Mouse (Mus musculus) brain, embryonic 18.5 days (tissue): ENCODE measurements around the gene Herpud2.

Experiments
- DNase-seq: peaks from one replicate; pipeline ENCODE4 v3.0.0-alpha.2; 2012; ENCODE audit warnings: low read depth, low spot score

The Herpud2 gene

DNA sequence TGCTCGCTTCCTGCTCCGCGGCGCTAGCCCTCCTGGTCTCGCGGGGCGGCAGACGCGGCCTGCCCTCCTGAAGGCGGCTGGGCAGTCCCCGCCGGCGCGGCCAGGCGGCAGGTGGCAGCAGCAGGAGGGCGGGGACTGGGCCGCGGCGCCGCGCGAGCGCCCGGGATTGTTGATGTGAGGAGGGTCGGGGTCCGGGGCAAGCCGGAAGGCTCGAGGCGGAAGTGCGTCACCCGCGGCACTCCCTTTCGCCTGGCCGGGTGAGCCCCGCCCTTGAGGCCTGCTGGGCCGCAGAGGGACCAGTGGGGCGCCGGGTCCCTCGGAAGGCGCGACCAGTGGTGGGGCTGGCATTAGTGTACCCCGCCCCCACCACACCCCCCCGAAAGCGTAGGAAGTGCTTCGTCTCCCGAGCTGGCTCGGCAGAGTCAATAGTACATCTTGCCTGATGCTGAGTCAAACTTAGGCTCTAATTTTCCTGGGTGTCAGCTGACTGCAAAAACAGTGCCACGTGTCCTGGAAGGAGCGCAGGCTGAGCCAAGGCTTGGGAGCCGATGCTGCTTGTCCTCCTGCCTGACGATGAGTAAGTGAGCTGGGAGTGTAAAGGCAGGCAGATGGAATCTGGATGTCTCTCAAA, at the start of gene Herpud2:
Herpud2 (minus strand) TSS at position 210 of the 631 bp plus-strand sequence.
- DNase-seq, result peak; percentile 81

DNA sequence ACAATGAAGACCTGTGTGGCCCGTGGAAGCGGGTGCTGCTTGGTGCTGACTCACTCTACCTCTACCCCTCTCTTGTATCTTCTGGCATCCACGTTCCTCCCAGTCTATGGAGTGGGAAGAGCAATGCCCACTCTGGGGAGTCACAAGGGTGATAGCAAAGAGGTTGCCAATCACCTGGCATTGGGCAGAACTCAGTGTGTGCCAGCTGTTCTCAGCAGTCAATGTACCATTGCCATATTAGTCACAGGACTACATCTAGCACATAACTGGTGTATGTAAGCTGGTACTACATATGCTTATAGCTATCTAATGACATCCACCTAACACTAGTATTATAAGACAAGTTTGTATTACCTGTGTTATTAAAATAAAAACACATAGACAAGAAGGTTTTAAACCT, 49.4 kb upstream of the Herpud2 start:
- DNase-seq, result no peak

DNA sequence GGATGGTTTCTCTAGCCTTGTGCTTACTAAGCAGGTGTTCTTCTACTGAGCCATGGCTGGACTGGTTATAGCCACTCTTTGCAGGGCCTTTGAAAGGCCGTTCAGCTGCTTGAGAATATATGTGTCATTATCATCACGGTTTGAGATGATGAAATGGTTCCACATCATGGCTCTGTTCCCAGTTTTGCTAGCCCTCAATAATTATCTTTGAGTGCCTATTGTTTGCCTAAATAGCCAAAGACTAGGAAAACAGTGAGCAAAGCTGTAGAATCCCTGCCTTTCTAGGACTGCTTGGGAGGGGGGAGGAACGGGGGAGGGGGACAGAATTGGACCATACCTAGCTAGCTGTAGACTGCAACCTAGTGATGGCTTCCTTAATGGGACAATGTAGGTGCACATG, 48.5 kb upstream of the Herpud2 start:
- DNase-seq, result no peak

DNA sequence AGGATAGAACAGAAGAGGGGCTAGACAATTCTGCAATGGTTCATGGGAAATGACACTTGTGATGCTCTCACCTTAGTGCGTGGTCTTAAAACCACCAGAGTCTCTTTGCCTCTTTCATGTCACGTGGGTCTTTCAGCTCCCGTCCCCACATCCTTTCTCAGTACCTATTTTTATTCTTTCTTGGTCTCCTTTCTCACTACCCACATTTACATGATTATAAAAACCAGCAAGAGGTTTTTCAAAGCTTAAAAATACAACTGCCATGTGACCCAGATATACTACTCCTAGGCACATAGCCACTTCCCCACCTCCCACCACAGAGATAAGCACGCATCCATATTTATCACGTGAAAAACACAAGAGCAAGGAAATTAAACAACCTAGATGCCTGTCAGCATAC, 45.1 kb upstream of the Herpud2 start:
- no peak for DNase-seq

DNA sequence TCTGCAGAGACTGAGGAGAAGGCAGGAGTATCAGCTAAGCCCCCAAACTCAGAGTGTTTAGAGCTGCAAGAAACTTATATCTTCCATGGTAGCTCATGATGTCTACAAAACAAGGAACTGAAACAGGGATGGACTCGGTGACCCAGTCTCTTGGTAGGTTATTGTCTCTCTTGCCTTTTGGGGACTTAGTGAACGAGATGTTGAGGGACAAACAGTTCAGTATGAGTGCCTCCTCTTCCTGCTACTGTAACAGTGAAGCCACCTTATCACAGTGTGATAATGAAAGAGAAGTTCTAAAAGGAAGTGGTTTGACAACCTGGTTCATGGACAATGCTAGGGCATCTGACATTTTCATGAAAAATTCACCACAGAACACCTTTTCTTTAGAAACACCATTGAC, 40.0 kb upstream of the Herpud2 start:
- DNase-seq, result no peak

DNA sequence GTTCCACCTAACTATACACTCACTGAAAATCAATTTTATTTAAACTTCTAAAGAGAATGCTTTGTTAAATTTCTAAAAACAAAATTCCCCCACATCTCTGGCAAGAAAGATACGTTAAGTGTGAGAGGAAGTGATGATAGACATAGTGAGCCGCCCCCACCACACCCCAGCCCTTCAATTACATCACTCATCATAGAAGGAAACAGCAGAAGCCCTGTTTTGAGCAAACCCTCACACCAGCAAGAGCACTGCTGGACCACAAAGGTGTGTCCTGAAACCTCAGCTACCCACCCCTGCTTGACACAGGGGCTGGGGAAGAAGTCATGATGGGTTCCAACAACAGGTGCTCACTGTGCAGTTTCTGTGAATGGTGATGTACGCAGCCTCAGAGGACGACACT, 34.9 kb upstream of the Herpud2 start:
- no peak for DNase-seq

DNA sequence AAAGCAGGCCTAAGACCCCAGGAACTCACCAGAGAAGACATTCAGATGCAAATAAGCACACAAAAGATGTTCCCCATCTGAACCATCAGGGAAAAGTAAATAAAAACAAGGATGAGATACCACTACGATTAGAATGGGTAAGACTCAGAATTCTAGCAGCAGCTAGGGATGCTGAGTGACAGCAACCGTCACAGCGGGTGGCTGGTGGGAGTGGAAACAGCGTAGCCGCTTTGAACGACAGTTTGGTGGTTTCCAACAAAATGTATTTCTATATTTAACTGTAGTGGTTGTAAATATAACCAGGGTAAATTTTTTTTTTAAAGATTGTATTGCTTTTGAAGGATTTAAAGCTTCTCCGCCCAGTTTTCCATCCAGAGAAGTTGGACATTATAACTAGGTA, 34.2 kb upstream of the Herpud2 start:
- no peak for DNase-seq

DNA sequence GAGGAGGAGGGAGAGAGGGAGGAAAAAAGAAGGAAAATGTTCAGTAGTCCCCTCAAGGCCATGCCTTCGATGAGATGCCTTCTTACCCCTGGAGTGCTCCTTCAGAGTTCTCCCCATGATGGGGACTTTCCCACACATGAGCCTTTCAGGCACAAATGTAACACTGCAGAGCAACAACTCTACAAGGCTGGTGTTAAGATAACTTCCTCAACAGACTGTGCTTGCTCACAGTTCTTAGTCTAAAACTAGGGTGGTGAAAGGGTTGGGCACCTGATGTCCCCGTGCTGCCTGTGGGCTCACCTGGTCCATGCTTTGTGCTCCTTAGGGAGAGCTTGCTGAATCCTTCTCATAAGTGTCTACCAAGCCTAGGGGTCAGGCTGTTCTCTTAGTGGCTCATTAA, 33.0 kb upstream of the Herpud2 start:
- no peak for DNase-seq

DNA sequence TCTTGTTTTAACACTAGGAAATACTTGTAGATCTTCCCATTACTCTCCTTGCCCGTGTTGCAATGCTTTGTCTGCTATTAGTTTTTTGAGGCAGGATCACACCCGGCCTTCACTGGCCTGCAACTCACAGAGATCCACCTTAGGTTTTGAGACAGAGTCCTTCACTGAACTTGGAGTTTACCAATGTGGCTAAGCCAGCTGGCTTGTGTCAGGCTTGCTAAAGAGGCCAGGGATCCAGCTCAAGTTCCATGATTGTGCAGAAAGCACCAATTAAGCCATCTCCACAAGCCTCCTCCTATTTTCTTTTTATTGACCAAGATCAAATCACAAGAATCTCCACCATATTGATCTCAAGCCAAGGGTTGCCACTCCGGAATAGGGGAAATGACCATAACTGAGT, 26.4 kb upstream of the Herpud2 start:
- no peak for DNase-seq

DNA sequence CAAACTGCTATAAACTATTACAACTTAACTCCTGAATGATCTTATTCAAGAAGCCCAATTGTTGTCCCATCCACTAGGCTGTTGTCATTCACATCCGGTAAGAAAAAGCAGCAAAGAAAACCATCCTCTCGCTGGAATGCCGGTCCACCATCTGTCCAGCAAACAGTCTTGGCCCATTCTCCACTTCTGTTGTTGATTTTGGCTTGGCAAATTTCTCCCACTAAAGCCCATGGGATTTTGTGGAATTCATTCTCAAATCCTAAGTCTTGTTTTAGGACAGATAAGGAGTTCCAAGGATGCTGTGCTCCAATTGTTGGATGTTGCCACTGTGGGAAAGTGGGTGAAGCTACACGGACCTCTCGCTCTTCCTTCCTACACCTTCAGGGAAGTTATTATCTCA, 25.6 kb upstream of the Herpud2 start:
- no peak for DNase-seq

DNA sequence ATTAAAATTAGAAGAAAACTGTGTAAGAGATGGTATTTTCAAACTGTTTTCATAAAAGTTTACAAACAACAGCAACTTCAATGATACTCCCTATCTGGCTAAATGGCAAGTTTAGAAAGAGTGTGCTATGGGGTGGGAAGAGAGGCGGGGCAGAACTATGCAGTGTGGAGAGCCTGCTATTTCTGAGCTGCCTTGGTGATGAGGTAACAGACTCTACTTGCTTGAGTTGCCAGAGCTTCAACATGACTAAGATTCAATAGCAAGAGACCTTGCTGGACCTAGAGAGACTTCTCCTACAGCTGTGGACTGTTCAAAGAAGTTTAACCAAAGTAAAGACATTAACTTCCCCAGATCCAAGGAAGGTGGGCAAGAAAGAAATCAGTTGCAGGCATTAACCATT, 24.9 kb upstream of the Herpud2 start:
- DNase-seq, result no peak

DNA sequence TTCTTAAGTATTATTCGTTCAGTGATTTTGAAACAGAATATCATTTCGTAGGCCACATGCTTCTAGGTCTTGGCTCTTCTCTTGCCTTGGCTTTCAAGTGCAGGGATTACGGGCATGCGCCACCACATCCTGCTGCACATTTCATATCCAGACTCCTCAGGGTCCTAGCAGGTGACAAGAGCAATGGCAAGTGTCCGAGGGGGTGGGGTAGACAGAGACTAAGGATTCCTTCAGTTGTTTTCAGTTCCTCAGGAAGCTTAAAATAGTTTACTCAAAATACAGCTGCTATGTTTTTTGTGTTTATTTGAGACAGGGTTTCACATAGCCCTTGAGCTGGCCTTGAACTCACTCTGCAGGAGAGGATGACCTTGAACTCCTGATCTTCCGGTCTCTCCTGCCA, 24.4 kb upstream of the Herpud2 start:
- no peak for DNase-seq

DNA sequence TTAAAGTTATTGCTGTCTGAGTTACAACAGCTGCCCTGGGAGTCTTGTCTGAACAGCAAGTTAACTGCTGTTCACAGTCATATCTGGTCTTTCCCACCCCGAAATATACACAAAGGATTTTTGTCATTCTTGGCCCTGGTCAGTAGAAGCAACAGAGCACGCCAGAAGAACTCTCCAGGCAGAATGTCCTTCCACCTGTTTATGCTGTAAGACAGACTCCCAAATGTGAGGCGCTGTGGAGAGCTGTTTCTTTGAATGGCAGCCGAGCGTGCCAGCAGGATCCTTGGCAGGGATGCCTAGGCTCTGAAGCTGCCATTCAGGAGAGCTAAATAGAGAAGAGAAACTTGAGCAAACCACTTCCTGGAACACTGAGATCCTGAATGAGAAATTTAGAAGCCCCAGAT, 23.4 kb upstream of the Herpud2 start:
- DNase-seq, result peak; percentile 49

DNA sequence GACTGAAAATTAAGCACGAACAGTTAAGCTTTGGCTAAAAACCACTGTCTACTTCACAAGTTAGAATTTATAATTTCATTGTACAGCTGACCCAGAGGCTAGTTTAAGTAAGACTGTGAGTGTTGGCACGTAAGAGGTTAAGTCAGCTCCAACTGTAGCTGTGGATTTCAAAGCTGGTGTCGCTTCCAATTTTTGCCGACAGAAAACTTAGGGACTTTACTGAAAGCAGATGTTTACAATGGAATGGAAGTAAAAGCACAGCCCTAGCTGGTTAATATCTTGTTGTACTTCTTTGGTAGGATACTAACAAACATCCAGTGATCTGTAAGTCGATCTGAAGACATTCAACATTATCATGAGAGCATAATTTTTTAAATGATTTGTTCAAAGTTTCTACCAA, 23.0 kb upstream of the Herpud2 start:
- no peak for DNase-seq

DNA sequence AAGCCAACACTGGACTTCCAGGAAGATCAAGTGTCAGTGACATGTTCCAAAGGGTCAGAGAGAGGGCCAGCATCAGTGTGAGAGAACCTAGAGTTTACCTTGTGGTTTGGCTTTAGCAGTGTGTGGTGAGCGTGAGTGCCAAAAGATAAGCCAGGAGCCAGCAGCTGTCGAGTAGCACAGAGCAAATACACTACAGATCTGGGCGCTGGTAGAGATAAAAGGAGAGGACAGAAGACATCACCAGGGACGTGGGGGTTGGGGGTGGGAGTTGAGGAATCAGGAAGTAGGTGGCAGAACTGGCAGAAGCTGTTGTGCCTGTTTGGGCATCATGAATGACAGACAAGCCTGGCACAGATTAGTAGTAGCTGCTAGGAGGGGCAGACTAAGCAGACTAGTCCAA, 21.6 kb upstream of the Herpud2 start:
- no peak for DNase-seq

DNA sequence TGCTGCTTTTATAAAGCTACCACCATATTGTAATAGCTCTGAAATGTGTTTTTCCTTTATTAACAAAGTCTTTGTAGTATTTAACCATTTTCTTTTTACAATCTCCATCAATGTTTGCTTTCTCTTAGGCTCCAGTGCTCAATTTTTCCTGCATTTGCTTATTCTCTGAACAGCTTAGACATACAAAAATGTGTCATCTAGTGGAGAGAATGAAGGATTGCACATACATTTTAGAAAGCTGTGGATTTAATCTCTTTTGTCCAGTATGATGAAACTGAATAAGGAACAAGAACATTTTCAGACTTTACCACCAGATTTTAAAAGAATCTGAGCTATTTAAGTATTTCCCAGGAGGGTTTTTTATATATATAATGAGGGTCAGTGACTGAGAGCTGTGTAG, 18.0 kb upstream of the Herpud2 start:
- no peak for DNase-seq

DNA sequence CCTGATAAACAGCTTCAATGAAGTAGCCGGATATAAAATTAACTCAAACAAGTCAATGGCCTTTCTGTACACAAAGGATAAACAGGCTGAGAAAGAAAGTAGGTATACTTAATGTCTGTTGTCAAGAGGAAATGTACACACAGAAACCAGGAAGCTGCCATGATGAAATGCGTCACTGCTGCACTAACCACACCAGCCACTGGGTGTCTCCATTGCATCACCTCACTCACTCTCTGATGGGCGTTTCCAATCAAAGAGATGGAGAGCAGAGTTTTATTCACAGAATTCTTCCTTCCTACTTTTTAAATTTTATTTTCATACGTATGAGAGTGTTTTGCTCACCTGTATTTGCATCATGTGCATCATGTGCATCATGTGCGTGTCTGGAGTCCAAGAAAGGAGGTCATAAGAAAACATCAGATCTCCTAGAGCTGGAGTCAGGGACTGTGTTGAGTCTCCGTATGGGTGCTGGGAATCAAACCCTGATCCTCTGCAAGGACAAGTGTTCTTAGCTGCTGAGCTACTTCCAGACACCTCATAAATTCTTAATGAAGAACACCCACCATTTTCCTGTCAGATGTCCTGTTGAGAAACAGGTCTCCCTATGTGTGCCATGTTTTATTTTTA, 16.0 kb upstream of the Herpud2 start:
- DNase-seq, result no peak

DNA sequence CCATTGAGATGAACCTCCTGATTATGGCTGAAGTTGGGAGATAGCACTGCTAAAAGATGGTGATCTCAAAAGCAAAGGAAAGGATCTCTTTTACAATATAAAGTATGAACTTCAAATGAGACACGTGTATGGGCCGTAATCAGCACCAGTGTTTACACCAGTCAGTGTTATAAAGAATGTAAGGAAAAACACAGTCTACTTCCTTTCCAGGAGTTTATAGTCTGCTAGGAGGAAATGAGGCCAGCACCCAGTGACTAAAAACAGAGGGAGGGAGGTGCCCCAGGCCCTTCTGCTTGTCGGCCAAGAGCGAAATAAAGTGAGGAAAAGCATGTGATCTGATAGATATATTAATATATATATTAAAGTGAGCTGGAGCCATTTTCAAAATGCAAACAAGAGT, 6.6 kb upstream of the Herpud2 start:
- no peak for DNase-seq

DNA sequence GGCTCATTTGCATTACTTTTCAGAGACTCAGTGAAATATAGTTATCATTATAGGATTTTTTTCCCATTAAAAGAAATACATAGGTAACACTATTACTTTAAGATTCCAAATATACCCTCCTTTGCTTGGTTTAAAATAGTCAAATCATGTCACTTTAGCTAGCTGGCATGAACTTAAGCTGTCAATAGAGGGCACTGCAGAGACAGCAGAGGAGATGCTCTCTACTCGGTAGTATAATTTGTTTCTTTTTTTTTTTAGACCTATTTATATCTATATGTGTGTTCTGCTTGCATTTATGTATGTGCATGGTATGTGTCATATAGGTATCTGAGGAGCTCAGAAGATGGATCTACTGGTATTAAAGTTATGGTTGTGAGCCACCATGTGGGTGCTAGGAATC, 4.8 kb upstream of the Herpud2 start:
- no peak for DNase-seq

DNA sequence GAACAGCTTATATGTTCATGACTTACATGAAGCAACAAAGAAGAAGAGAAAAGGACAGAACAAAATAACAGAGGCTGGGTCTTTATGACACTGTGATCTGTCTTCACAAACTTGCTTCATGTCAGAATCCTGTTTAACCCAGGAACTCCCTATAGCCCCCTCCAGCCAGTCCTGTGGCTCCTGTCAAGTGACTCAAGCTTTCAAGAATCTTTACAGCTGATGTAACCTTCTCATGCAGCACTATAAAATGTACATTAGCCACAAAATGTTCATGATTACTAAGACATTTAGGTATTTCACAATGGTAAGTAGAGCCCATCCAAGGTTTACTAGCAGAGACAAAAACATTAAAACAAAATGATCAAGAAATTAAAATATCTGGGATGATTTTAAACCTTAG, 1.4 kb upstream of the Herpud2 start:
- DNase-seq, result no peak

DNA sequence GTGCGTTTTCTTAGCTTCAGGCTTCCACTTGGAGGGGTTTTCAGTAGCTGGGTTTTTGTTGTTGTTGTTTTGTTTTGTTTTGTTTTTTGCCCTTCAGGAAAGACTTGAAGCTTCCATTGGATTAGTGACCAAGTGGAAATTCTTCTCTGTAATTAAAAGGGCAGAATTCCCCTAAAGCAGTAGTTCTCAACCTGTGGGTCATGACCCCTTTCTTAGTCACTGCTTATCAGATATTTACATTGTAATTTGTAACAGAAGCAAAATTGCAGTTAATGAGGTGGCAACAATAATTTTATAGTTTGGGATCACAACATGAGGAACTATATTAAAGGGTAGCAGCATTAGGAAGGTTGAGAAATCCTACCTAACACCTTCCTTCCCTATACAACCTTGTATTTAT, 837 bp upstream of the Herpud2 start:
- no peak for DNase-seq

DNA sequence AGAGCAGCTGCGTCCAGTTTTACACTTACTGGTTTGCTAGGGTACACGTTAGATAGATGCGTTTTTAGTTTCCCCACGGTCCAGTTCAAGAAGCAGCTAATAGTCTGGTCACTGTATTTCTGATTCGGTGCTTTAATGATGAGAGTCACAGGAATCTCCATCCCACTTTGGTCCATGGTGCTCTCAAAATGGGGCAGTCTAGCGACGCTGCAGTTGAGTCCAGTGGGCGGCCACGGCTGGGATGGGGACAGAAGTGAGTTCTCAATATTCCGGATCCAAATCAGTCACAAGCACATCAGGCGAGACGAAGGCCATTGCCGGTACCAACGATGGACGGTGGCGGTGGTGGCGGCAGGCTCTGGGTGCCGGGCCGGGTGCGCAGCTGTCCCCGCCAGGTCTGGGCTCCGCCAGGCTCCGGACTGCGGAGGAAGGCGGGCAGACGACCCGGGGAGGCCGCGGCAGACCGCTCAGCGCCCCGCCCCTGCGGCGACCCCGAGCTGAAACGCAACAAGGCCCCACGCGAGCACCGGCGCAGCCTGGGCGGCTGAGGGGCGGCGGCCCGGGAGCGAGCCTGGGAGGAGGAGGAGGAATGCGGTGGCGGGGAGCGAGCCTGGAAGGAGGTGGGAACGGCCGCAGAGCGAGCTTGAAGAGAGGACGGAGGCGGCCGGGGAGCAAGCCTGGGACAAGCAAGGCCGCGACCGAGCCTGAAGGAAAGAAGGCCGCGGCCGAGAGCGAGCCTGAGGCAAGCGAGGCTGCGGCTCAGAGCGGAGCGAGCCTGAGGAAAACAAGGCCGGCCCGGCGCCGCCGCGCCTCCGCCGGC, 619 bp downstream of the Herpud2 start:
- no peak for DNase-seq

DNA sequence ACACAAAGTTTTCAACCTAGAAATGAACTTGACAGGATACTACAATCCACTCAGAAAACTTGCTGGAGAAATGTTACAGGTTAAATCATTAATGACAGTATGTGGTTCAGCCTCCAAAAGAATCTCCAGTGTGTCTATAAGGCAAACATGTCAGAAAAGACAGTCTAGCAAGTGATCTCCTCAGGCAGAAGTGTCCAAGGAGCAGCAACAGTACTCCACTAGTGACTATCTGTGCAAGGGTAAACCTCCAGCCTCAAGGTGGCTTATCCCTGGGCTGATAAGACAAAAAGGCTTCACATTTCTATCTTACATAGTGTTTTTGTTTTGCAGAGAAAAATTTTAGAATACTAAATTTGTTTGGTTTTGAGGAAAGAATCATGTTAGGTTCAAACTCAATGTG, 2.9 kb downstream of the Herpud2 start:
- no peak for DNase-seq
